Mouse (Mus musculus): ENCODE measurements at regions not wholly inside any gene's neighbourhood (a gene's known extent, or its start where the extent isn't known, plus 50 kb on each side); places are given as distances from the start of the nearest gene placed in this dataset.

DNA sequence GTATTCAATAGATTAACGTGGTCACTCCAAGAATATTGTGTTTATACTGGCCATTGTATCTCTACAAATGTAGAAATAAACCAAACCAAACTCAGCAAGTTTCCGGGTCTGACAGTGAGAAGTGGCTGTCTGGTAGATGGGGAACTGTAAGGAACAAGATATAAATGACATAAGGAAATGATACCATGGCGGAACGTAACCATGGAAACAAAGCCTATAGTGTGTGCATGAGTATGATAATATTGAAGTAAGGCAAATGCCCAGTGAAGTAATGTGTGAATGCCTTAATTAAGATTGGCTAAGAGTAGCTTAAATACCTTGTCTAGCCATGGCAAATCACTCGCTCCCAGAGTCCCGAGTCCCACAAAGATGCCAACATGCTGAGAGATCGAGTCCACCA is 342.6 kb upstream of the Ercc4 start:
- TF ChIP-seq POLR2A (IDR thresholded peaks at IDR 0.05; ENCODE audit: low read depth, low read length) (no peak), CTCF (conservative IDR thresholded peaks at IDR 0.05; ENCODE audit: insufficient read depth, insufficient read length, low read depth, low read length) (no peak)
